Mouse (Mus musculus): ENCODE measurements around the gene Lta. TPM values are rescaled to one million over a fixed set of nuclear protein-coding genes. Genes with fewer than 3 reads are reported as not detected.
A peak's percentile ranks its signal among the peaks of the same experiment; 100 is the strongest.

Lta gene
- polyA plus RNA-seq, 1 experiment from 2014 or later, result 0.40 TPM

DNA sequence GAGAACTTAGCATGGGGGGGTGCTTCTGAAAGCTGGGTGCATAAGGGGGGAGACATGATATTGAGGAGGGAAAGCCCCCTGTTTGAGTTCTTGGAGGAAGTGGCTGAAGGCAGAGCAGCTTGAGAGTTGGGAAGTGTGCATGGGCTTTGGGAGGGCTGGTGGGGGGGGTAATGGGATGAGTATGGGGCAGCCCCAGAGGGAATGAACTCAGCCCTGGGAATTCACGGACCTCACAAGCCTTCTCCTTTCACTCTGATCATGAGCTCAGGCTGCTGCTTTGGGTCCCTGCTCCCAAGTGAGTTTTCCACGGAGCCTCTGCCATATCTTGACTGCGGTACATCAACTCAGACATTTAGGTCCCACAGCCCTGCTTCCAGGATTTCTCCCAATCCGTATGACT is 2.7 kb downstream of the Lta start:
- Histone ChIP-seq H3K4me3 (ENCODE audit: low read depth, low read length) (no peak overlapping the region), H3K27me3 (replicated peaks; ENCODE audit: control insufficient read depth, insufficient read depth, low read length) (peaks cover 28% of the 10 kb centered on the region), H3K36me3 (ENCODE audit: control insufficient read depth, insufficient read depth, low read length) (no peaks in the 10 kb centered on the region), H3K4me1 (ENCODE audit: control insufficient read depth, insufficient read depth, low read length) (no peaks in the 10 kb centered on the region), H3K9me3 (ENCODE audit: control insufficient read depth, low read length) (no peaks in the 10 kb centered on the region), H3K9ac (ENCODE audit: low read depth, low read length) (no peak overlapping the region), H3K27ac (replicated peaks; ENCODE audit: low read depth, low read length) (no peak overlapping the region), H3K4me2 (ENCODE audit: low read depth, low read length) (no peak overlapping the region)
- no peak for DNase-seq (ENCODE audit: low spot score)
- ATAC-seq (ENCODE audit: low read depth), result no peak
- 70% methylated on average over 4 of the region's 4 CpGs for whole genome bisulfite sequencing

DNA sequence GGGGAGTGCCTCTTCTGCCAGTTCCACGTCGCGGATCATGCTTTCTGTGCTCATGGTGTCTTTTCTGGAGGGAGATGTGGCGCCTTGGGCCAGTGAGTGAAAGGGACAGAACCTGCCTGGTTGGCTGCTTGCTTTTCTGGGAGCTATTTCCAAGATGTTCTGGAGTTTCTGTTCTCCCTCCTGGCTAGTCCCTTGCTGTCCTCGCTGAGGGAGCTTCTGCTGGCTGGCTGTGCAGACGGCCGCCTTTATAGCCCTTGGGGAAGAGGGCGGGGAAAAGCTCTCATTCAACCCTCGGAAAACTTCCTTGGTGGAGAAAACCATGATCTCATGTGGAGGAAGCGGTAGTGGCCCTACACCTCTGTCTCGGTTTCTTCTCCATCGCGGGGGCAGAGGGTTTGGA is 3.4 kb downstream of the Lta start, which contains the start of gene Tnf:
Gene Tnf, minus strand, starts transcription at position 221 of the 400 bp plus-strand sequence.
- Histone ChIP-seq H3K27me3 (replicated peaks; ENCODE audit: control insufficient read depth, insufficient read depth, low read length) (peaks cover 32% of the 10 kb centered on the region), H3K4me1 (ENCODE audit: control insufficient read depth, insufficient read depth, low read length) (no peaks in the 10 kb centered on the region), H3K9ac (ENCODE audit: low read depth, low read length) (no peak within 1 kb of the TSS), H3K4me3 (ENCODE audit: low read depth, low read length) (0 out of 2 replicates have a peak within 1 kb of the TSS, but pooled peaks have one; percentile 1), H3K4me2 (ENCODE audit: low read depth, low read length) (no peak within 1 kb of the TSS; the same call in 1 of the 2 replicates), H3K9me3 (ENCODE audit: control insufficient read depth, low read length) (no peaks in the 10 kb centered on the region), H3K27ac (replicated peaks; ENCODE audit: low read depth, low read length) (no peak within 1 kb of the TSS), H3K36me3 (ENCODE audit: control insufficient read depth, insufficient read depth, low read length) (no peaks in the 10 kb centered on the region)
- ATAC-seq (ENCODE audit: low read depth), result no peak
- DNase-seq (ENCODE audit: low spot score), result no peak
- WGBS, result 34% methylated on average over 13 of the region's 13 CpGs

DNA sequence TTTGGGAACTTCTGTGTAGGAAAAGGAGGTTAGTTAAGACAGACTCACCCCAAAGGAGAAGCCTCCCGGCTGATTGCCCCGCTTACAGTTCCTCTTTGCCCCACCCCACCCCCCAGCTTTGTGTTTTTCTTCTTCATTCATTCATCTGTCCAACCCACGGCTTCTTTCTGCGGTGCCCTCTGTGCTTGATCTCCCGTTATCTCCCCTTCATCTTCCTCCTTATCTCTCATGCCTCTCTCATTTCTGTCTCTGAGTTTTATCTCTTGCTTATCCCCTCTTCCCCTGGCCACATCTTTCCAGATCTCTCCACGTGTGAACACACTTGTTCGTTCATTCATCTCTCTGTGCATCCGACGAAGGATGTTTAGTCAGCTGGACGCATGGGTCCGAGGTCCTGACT is 4.0 kb downstream of the Lta start:
- WGBS, result 83% methylated on average over 11 of the region's 11 CpGs
- DNase-seq (ENCODE audit: low spot score), result no peak

DNA sequence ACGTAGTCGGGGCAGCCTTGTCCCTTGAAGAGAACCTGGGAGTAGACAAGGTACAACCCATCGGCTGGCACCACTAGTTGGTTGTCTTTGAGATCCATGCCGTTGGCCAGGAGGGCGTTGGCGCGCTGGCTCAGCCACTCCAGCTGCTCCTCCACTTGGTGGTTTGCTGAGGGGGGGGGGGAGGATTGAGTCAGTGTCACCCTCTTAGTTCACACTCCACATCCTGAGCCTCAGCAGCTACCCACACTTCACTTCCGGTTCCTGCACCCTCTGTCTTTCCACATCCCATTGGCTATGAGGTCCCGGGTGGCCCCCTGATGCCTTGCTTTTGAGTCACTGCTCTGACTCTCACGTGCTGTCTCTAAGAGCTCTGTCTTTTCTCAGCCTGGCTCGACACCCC is 4.8 kb downstream of the Lta start:
- H3K4me2 ChIP-seq (ENCODE audit: low read depth, low read length), result no peak overlapping the region
- 79% methylated on average over 9 of the region's 11 CpGs for WGBS
- H3K4me3 ChIP-seq (ENCODE audit: low read depth, low read length), result no peak overlapping the region
- DNase-seq (ENCODE audit: low spot score), result no peak
- peaks cover 46% of the 10 kb centered on the region for H3K27me3 ChIP-seq (replicated peaks; ENCODE audit: control insufficient read depth, insufficient read depth, low read length)
- peaks cover 8% of the 10 kb centered on the region; the same call in 1 of the 2 replicates for H3K4me1 ChIP-seq (ENCODE audit: control insufficient read depth, insufficient read depth, low read length)
- no peaks in the 10 kb centered on the region for H3K36me3 ChIP-seq (ENCODE audit: control insufficient read depth, insufficient read depth, low read length)
- no peak overlapping the region for H3K9ac ChIP-seq (ENCODE audit: low read depth, low read length)
- H3K9me3 ChIP-seq (ENCODE audit: control insufficient read depth, low read length), result no peaks in the 10 kb centered on the region
- no peak for ATAC-seq (ENCODE audit: low read depth)
- H3K27ac ChIP-seq (replicated peaks; ENCODE audit: low read depth, low read length), result no peak overlapping the region

More for the DNA sequence above, 4.0 kb downstream of the Lta start:
- H3K4me3 ChIP-seq (ENCODE audit: low read depth, low read length), result 0 out of 2 replicates have a peak overlapping the region, but pooled peaks have one; percentile 1
- peaks cover 38% of the 10 kb centered on the region for H3K27me3 ChIP-seq (replicated peaks; ENCODE audit: control insufficient read depth, insufficient read depth, low read length)
- no peak overlapping the region for H3K4me2 ChIP-seq (ENCODE audit: low read depth, low read length)
- H3K9me3 ChIP-seq (ENCODE audit: control insufficient read depth, low read length), result no peaks in the 10 kb centered on the region
- no peaks in the 10 kb centered on the region for H3K36me3 ChIP-seq (ENCODE audit: control insufficient read depth, insufficient read depth, low read length)
- no peak overlapping the region for H3K9ac ChIP-seq (ENCODE audit: low read depth, low read length)
- H3K4me1 ChIP-seq (ENCODE audit: control insufficient read depth, insufficient read depth, low read length), result peaks cover 1% of the 10 kb centered on the region; the same call in 1 of the 2 replicates
- no peak overlapping the region for H3K27ac ChIP-seq (replicated peaks; ENCODE audit: low read depth, low read length)
- ATAC-seq (ENCODE audit: low read depth), result no peak

DNA sequence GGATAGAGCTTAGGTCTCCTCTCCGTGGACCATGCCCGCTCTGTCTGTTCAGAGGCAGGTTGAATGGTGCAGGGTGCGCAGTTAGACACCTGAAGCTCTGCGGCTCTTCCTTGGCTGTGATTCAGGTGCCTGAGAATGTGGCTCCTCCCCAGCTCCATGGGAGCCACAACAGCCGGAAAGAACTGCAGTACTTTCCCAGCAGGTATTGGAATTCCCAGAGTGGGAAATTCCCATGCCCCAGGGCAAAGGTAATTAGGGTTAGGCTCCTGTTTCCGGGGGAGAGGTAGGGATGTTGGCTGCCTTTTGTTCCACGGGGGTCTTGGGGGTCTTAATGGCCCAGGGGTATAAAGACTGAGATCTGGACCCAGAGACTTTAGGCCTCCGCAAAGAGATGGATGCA is 6.2 kb downstream of the Lta start:
- ATAC-seq (ENCODE audit: low read depth) (no peak), DNase-seq (ENCODE audit: low spot score) (no peak)
- Histone ChIP-seq H3K4me1 (ENCODE audit: control insufficient read depth, insufficient read depth, low read length) (peaks cover 11% of the 10 kb centered on the region; the same call in 1 of the 2 replicates), H3K4me2 (ENCODE audit: low read depth, low read length) (no peak overlapping the region), H3K9ac (ENCODE audit: low read depth, low read length) (no peak overlapping the region), H3K27ac (replicated peaks; ENCODE audit: low read depth, low read length) (no peak overlapping the region), H3K27me3 (replicated peaks; ENCODE audit: control insufficient read depth, insufficient read depth, low read length) (peaks cover 50% of the 10 kb centered on the region), H3K9me3 (ENCODE audit: control insufficient read depth, low read length) (no peaks in the 10 kb centered on the region), H3K36me3 (ENCODE audit: control insufficient read depth, insufficient read depth, low read length) (no peaks in the 10 kb centered on the region), H3K4me3 (ENCODE audit: low read depth, low read length) (no peak overlapping the region)
- 14% methylated on average over 8 of the region's 8 CpGs for WGBS

DNA sequence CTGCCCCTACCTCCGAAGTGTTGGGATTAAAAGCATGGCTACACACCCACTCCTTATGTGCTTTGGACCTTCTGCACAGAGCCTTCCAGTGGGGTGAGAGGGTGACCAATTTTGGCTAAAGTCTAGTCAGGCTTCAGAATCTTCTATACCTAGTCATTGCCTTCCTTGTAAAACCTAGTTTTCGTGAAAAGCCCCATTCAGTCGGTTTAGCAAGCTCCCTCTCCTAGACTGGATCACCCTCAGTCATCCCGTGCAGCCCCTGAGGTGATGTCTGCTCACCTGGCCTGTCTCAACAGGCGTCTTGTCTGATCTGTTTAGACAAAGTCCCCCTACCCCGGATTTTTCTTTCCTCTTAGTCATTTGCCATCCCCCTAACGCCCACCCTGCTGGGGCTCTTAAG is 7.1 kb downstream of the Lta start:
- no peak for DNase-seq (ENCODE audit: low spot score)
- H3K27ac ChIP-seq (replicated peaks; ENCODE audit: low read depth, low read length), result no peak overlapping the region
- peaks cover 43% of the 10 kb centered on the region for H3K27me3 ChIP-seq (replicated peaks; ENCODE audit: control insufficient read depth, insufficient read depth, low read length)
- no peak overlapping the region for H3K4me3 ChIP-seq (ENCODE audit: low read depth, low read length)
- no peak overlapping the region for H3K9ac ChIP-seq (ENCODE audit: low read depth, low read length)
- H3K4me2 ChIP-seq (ENCODE audit: low read depth, low read length), result no peak overlapping the region
- no peak for ATAC-seq (ENCODE audit: low read depth)
- H3K4me1 ChIP-seq (ENCODE audit: control insufficient read depth, insufficient read depth, low read length), result peaks cover 11% of the 10 kb centered on the region; the same call in 1 of the 2 replicates
- 59% methylated on average over 7 of the region's 7 CpGs for WGBS
- H3K9me3 ChIP-seq (ENCODE audit: control insufficient read depth, low read length), result no peaks in the 10 kb centered on the region
- H3K36me3 ChIP-seq (ENCODE audit: control insufficient read depth, insufficient read depth, low read length), result no peaks in the 10 kb centered on the region

DNA sequence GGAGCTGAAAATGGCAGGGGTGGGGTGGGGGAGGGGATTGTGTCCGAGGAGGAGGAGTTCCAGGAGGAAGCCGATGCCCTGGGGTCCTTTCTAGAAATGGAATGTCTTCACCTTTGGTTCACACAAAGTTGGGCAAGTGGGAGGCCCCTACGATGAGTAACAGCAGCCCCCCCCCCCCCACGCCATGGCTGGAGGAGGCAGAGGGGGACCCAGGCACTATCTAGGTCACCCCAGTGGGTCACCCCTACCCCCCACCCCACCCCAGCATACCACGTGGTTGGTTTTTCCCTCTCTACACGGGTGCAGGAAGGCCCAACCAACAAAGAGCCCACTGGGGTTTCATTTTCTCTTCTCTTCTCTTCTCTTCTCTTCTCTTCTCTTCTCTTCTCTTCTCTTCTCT is 8.0 kb downstream of the Lta start:
- ATAC-seq (ENCODE audit: low read depth), result no peak
- peaks cover 37% of the 10 kb centered on the region for H3K27me3 ChIP-seq (replicated peaks; ENCODE audit: control insufficient read depth, insufficient read depth, low read length)
- peaks cover 11% of the 10 kb centered on the region; the same call in 1 of the 2 replicates for H3K4me1 ChIP-seq (ENCODE audit: control insufficient read depth, insufficient read depth, low read length)
- no peak overlapping the region for H3K27ac ChIP-seq (replicated peaks; ENCODE audit: low read depth, low read length)
- no peaks in the 10 kb centered on the region for H3K9me3 ChIP-seq (ENCODE audit: control insufficient read depth, low read length)
- WGBS, result 44% methylated on average over 4 of the region's 6 CpGs
- no peak overlapping the region for H3K4me3 ChIP-seq (ENCODE audit: low read depth, low read length)
- no peak overlapping the region for H3K4me2 ChIP-seq (ENCODE audit: low read depth, low read length)
- DNase-seq (ENCODE audit: low spot score), result no peak
- no peaks in the 10 kb centered on the region for H3K36me3 ChIP-seq (ENCODE audit: control insufficient read depth, insufficient read depth, low read length)
- no peak overlapping the region for H3K9ac ChIP-seq (ENCODE audit: low read depth, low read length)

DNA sequence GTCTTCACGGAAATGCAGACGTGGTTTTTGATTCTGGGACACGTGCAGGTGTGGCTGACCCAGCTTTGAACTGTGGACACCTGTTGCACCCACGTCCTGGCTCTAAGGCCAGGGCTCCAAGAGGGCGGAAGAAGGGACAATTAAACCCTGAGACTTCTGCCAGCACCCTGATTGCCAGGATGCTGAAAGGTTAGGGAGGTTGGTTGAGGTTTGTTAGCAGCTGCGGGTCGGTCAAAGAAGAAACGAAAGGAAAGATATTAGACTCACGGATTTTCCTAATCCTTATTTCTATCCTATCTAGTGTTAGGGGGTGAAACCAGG is 8.9 kb downstream of the Lta start:
- peaks cover 37% of the 10 kb centered on the region for H3K27me3 ChIP-seq (replicated peaks; ENCODE audit: control insufficient read depth, insufficient read depth, low read length)

DNA sequence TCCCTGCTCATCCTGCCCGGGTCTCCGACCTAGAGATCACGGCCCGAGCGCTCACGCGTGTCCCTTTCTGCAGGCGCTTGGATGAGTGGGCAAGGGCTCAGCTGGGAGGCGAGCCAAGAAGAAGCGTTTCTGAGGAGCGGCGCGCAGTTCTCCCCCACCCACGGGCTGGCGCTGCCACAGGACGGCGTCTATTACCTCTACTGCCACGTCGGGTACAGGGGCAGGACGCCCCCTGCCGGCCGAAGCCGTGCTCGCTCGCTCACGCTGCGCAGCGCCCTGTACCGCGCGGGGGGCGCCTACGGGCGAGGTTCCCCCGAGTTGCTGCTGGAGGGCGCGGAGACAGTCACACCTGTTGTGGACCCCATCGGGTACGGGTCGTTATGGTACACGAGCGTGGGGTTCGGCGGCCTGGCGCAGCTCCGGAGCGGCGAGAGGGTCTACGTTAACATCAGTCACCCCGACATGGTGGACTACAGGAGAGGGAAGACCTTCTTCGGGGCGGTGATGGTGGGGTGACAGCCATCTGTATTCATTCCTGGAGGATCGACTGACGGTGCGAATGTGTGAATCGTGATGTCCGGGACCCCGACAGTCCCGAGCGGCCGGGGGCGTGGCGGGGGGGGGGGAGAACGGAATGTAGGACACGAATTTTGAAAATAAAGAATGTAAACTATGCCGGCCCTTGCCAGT is 9.4 kb downstream of the Lta start:
- H3K9ac ChIP-seq (ENCODE audit: low read depth, low read length), result peak overlapping the region; percentile 60
- H3K4me2 ChIP-seq (ENCODE audit: low read depth, low read length), result peak overlapping the region; percentile 83
- no peaks in the 10 kb centered on the region for H3K36me3 ChIP-seq (ENCODE audit: control insufficient read depth, insufficient read depth, low read length)
- peak overlapping the region; percentile 46 for H3K4me3 ChIP-seq (ENCODE audit: low read depth, low read length)
- DNase-seq (ENCODE audit: low spot score) (peak; percentile 77), ATAC-seq (ENCODE audit: low read depth) (peak; percentile 92)
- WGBS, result 1% methylated on average over 50 of the region's 66 CpGs
- H3K4me1 ChIP-seq (ENCODE audit: control insufficient read depth, insufficient read depth, low read length), result peaks cover 11% of the 10 kb centered on the region; the same call in 1 of the 2 replicates
- H3K27me3 ChIP-seq (replicated peaks; ENCODE audit: control insufficient read depth, insufficient read depth, low read length), result peaks cover 37% of the 10 kb centered on the region
- H3K9me3 ChIP-seq (ENCODE audit: control insufficient read depth, low read length), result no peaks in the 10 kb centered on the region
- no peak overlapping the region for H3K27ac ChIP-seq (replicated peaks; ENCODE audit: low read depth, low read length)

More for the DNA sequence above, 8.9 kb downstream of the Lta start:
- Histone ChIP-seq H3K4me3 (ENCODE audit: low read depth, low read length) (peak overlapping the region; percentile 46), H3K9me3 (ENCODE audit: control insufficient read depth, low read length) (no peaks in the 10 kb centered on the region), H3K27ac (replicated peaks; ENCODE audit: low read depth, low read length) (no peak overlapping the region), H3K4me2 (ENCODE audit: low read depth, low read length) (peak overlapping the region; percentile 83), H3K9ac (ENCODE audit: low read depth, low read length) (peak overlapping the region; percentile 60; the same call in 1 of the 2 replicates), H3K4me1 (ENCODE audit: control insufficient read depth, insufficient read depth, low read length) (peaks cover 11% of the 10 kb centered on the region; the same call in 1 of the 2 replicates), H3K36me3 (ENCODE audit: control insufficient read depth, insufficient read depth, low read length) (no peaks in the 10 kb centered on the region)
- DNase-seq (ENCODE audit: low spot score) (no peak), ATAC-seq (ENCODE audit: low read depth) (no peak)
- 29% methylated on average over 9 of the region's 9 CpGs for WGBS
